Mouse (Mus musculus) E14TG2a.4 (cell line): ENCODE data around the gene Fance.

Experiments
- CTCF ChIP-seq: conservative IDR thresholded peaks from 2 replicates; pipeline ENCODE4 v1.5.1; 2014; ENCODE audit warnings: low read length
- NANOG ChIP-seq: IDR thresholded peaks from 2 replicates; pipeline ENCODE4 v1.6.1; 2014; ENCODE audit warnings: borderline replicate concordance, low read length, mixed read lengths
- POU5F1 ChIP-seq: IDR thresholded peaks from 2 replicates; pipeline ENCODE4 v1.6.1; 2014; ENCODE audit warnings: low read length, borderline replicate concordance

- TF ChIP-seq CTCF (no peak), NANOG (no peak), POU5F1 (no peak)
Observed at GRCm38 (mm10) chr17:28313880-28314225, 534 bp downstream of the Fance start.
